Mouse (Mus musculus) inflammation-experienced regulatory T-cells, adult 6 months (primary cell): ENCODE data around the gene Olfr814. TPM values are rescaled to one million over a fixed set of nuclear protein-coding genes. Genes with fewer than 3 reads are reported as not detected.
"Not testable (repeated sequence)": the region's sequence is repeated elsewhere in the genome, so short reads cannot be mapped to it uniquely, and the experiment has no call there.

Experiments used
- ATAC-seq: one replicate; pipeline ENCODE4 v1.8.0; 2017
- polyA plus RNA-seq, 3 experiments: library from polyadenylated mRNA; unstranded; fragments of 100-300 nt; shearing (Covaris generic); gene quantifications; one replicate each; pipeline ENCODE4 v1.2.1; 2017

Gene Olfr814
- not detected for polyA plus RNA-seq

GRCm38 (mm10) chr10:129879751-129880150 is at the start of gene Olfr814:
Gene Olfr814 (minus strand): TSS chr10:129879851.
- not testable (repeated sequence) for ATAC-seq

GRCm38 (mm10) chr10:129915497-129915896 is 35.8 kb upstream of the Olfr814 start, which contains the start of gene Olfr816:
Gene Olfr816 (minus strand): TSS chr10:129915597.
- no peak for ATAC-seq

- not testable (repeated sequence) for ATAC-seq
These were observed 26.1 kb upstream of the Olfr814 start, which contains the start of gene Olfr815 for GRCm38 (mm10) chr10:129905767-129906166. Gene Olfr815 (minus strand): TSS chr10:129905867.

- no peak for ATAC-seq
These were observed 6.3 kb upstream of the Olfr814 start for GRCm38 (mm10) chr10:129885934-129886333.

GRCm38 (mm10) chr10:129885496-129885895 is 5.8 kb upstream of the Olfr814 start:
- not testable (repeated sequence) for ATAC-seq

- ATAC-seq: no peak
These were observed 24.6 kb downstream of the Olfr814 start, which contains the start of gene Olfr813 for GRCm38 (mm10) chr10:129855067-129855466. Gene Olfr813 (plus strand): TSS chr10:129855367.

DNA sequence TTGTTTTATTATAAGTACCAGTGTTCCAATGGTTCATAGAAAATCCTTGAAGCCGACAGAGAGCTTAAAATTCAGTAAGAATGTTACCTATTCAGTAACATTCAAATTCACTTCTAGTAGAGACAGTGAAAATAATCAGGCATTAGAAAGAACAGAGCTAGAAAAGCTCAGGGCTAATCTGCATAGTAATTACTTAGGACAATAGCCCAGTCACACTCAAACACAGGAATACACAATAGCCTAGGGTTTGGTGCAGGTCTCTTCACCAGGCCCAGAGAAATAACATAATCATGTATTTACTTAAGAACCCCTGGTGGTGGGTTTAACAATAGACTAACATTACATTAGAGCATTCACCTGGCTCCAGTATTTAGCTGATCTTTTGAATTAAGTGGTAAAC is 32.3 kb downstream of the Olfr814 start:
- ATAC-seq: no peak

DNA sequence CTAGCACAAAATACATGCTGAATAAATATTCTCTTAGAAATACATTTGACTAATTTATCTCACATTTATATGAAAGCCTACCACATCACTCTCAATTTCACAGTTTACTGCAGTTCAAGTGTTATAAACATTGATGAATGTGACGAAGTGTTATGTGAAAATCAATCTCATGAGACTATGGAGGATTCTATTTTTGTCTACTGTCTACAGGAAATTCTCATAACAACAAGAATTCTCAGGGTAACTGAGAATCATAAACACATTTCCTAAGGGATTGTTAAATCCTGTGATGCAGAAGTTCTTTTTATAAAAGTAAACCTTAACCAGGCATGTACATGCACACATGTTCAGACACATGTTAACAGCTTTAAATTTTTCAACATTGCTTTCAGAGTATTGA is 33.7 kb downstream of the Olfr814 start, which contains the start of gene Olfr812:
Olfr812 (minus strand) TSS at position 101 of the 400 bp plus-strand sequence.
- no peak for ATAC-seq

Other genes starting within 250 kb of the Olfr814 start
- not detected for gene Olfr799, start 242.4 kb downstream of the Olfr814 start, polyA plus RNA-seq
- not detected for gene Olfr800, start 222.2 kb downstream of the Olfr814 start, polyA plus RNA-seq
- under 1 TPM in 1 of 3 experiments, not detected in 2; 0.75 TPM for gene Olfr801, start 206.0 kb downstream of the Olfr814 start, polyA plus RNA-seq
- gene Olfr802, start 191.7 kb downstream of the Olfr814 start, polyA plus RNA-seq: not detected
- gene Olfr803, start 185.6 kb downstream of the Olfr814 start, polyA plus RNA-seq: not detected
- not detected for gene Olfr804, start 176.6 kb downstream of the Olfr814 start, polyA plus RNA-seq
- gene Olfr805, start 150.5 kb downstream of the Olfr814 start, polyA plus RNA-seq: not detected
- not detected for gene Olfr806, start 137.9 kb downstream of the Olfr814 start, polyA plus RNA-seq
- not detected for gene Olfr807, start 122.1 kb downstream of the Olfr814 start, polyA plus RNA-seq
- gene Olfr808, start 114.4 kb downstream of the Olfr814 start, polyA plus RNA-seq: not detected
- not detected for gene Olfr809, start 105.2 kb downstream of the Olfr814 start, polyA plus RNA-seq
- not detected for gene Olfr810, start 84.9 kb downstream of the Olfr814 start, polyA plus RNA-seq
- gene Olfr811, start 75.5 kb downstream of the Olfr814 start, polyA plus RNA-seq: not detected
- not detected for gene Olfr812, start 33.8 kb downstream of the Olfr814 start, polyA plus RNA-seq
- gene Olfr813, start 24.5 kb downstream of the Olfr814 start, polyA plus RNA-seq: not detected
- under 1 TPM in 1 of 3 experiments, not detected in 2; 0.35 TPM for gene Olfr815, start 26.0 kb upstream of the Olfr814 start, polyA plus RNA-seq
- gene Olfr816, start 35.7 kb upstream of the Olfr814 start, polyA plus RNA-seq: not detected
- gene Olfr818, start 69.2 kb upstream of the Olfr814 start, polyA plus RNA-seq: not detected
- not detected for gene Olfr819, start 87.4 kb upstream of the Olfr814 start, polyA plus RNA-seq
- gene Olfr247, start 96.3 kb upstream of the Olfr814 start, polyA plus RNA-seq: not detected
- under 1 TPM in 1 of 3 experiments, not detected in 2; 0.19 TPM for gene Gm10310, start 105.2 kb upstream of the Olfr814 start, polyA plus RNA-seq
- gene Olfr820, start 132.8 kb upstream of the Olfr814 start, polyA plus RNA-seq: not detected
- gene Olfr821, start 150.5 kb upstream of the Olfr814 start, polyA plus RNA-seq: not detected
- gene Olfr822, start 191.4 kb upstream of the Olfr814 start, polyA plus RNA-seq: under 1 TPM in 1 of 3 experiments, not detected in 2; 0.16 TPM
- gene Olfr823, start 235.5 kb upstream of the Olfr814 start, polyA plus RNA-seq: not detected